In genomic region chr2:48417000-48417596, GRCm38 (mm10) we compare ENCODE assay signal across 15 mouse cellular contexts.
"Had no signal": no experiment of that assay in that cellular context is flagged by ENCODE, and none has a peak within 500 bp of the region (broad histone marks: within the 10 kb centered on the region; RNA-seq: fewer than 3 reads in every experiment).

No protein-coding gene starts in this region.

- ATAC-seq: liver, postnatal 0 days; midbrain, embryonic 16.5 days had no signal

- DNase-seq: kidney, postnatal 25 days; layer of hippocampus, postnatal 36 days; liver; liver, embryonic 13.5 days; liver, postnatal 0 days; lung, postnatal 14 days; thymus, adult 2 months; thymus, postnatal 25 days had no signal

- H3K9ac ChIP-seq: limb, embryonic 12.5 days; liver, embryonic 13.5 days; liver, postnatal 0 days; lung, embryonic 15.5 days; midbrain, embryonic 12.5 days; stomach, embryonic 15.5 days had no signal

- H3K27me3 ChIP-seq: limb, embryonic 12.5 days; liver, embryonic 13.5 days; lung, embryonic 15.5 days; megakaryocyte, embryonic 14.5 days; midbrain, embryonic 12.5 days; stomach, embryonic 15.5 days had no signal

- H3K27ac ChIP-seq: limb, embryonic 12.5 days; liver, embryonic 13.5 days; lung, embryonic 15.5 days; macrophage; midbrain, embryonic 12.5 days; stomach, embryonic 15.5 days had no signal

- H3K4me2 ChIP-seq: limb, embryonic 12.5 days; liver, embryonic 13.5 days; lung, embryonic 15.5 days; midbrain, embryonic 12.5 days; stomach, embryonic 15.5 days had no signal

- H3K36me3 ChIP-seq: limb, embryonic 12.5 days; liver, embryonic 13.5 days; lung, embryonic 15.5 days; midbrain, embryonic 12.5 days; stomach, embryonic 15.5 days had no signal

- H3K4me3 ChIP-seq: limb, embryonic 12.5 days; liver, embryonic 13.5 days; lung, embryonic 15.5 days; megakaryocyte, embryonic 14.5 days; midbrain, embryonic 12.5 days; stomach, embryonic 15.5 days had no signal

- H3K4me1 ChIP-seq: limb, embryonic 12.5 days; liver, embryonic 13.5 days; lung, embryonic 15.5 days; megakaryocyte, embryonic 14.5 days; stomach, embryonic 15.5 days had no signal

- H3K9me3 ChIP-seq: limb, embryonic 12.5 days; liver, embryonic 13.5 days; lung, embryonic 15.5 days; midbrain, embryonic 12.5 days; stomach, embryonic 15.5 days had no signal
